Mouse (Mus musculus) liver, adult 2 months (tissue): ENCODE measurements around the gene Tmem217. TPM values are rescaled to one million over a fixed set of nuclear protein-coding genes. Genes with fewer than 3 reads are reported as not detected.
A peak's percentile ranks its signal among the peaks of the same experiment; 100 is the strongest.

ENCODE experiments used
- DNase-seq: peaks from one replicate; pipeline ENCODE4 v3.0.0-alpha.2; 2011; ENCODE audit warnings: low read depth, low spot score; ENCODE audit errors: extremely low read depth
- H3K27ac ChIP-seq: fragments of 200-500 bp; replicated peaks from 2 replicates; pipeline ENCODE4 v1.5.1; 2012; ENCODE audit warnings: low read depth, mild to moderate bottlenecking, control low read depth, inconsistent platforms, low read length; ENCODE audit not compliant: insufficient read depth
- H3K27me3 ChIP-seq: fragments of 200-500 bp; 2 replicates; pipeline ENCODE4 v1.6.1; 2012; ENCODE audit warnings: mild to moderate bottlenecking, moderate library complexity, low read length, inconsistent platforms; ENCODE audit not compliant: control insufficient read depth, insufficient read depth
- H3K36me3 ChIP-seq: fragments of 200-500 bp; 2 replicates; pipeline ENCODE4 v1.6.1; 2012; ENCODE audit warnings: low read length, inconsistent platforms; ENCODE audit not compliant: control insufficient read depth, insufficient read depth
- H3K4me1 ChIP-seq: fragments of 200-500 bp; 2 replicates; pipeline ENCODE4 v1.6.1; 2011; ENCODE audit warnings: low read length; ENCODE audit not compliant: control insufficient read depth, insufficient read depth
- H3K4me3 ChIP-seq: fragments of 200-500 bp; 2 replicates; pipeline ENCODE4 v1.5.1; 2011; ENCODE audit warnings: low read depth, mild to moderate bottlenecking, control low read depth, low read length, moderate library complexity; ENCODE audit not compliant: insufficient read depth
- H3K79me2 ChIP-seq: fragments of 200-500 bp; 2 replicates; pipeline ENCODE4 v1.6.1; 2012; ENCODE audit warnings: inconsistent platforms, mild to moderate bottlenecking, low read length, moderate library complexity; ENCODE audit not compliant: control insufficient read depth, insufficient read depth
- H3K9ac ChIP-seq: fragments of 200-500 bp; 2 replicates; pipeline ENCODE4 v1.6.1; 2012; ENCODE audit warnings: low read depth, mild to moderate bottlenecking, control low read depth, inconsistent platforms, low read length
- CTCF ChIP-seq: fragments of 200-500 bp; IDR thresholded peaks from 2 replicates; pipeline ENCODE4 v1.5.1; 2011; ENCODE audit warnings: low read depth, low read length, control low read depth
- POLR2A ChIP-seq: fragments of 200-500 bp; IDR thresholded peaks from 2 replicates; pipeline ENCODE4 v1.6.1; 2011; ENCODE audit warnings: low read length, control low read depth; ENCODE audit not compliant: insufficient read depth; ENCODE audit errors: extremely low read depth
- WGBS: fragments of 180-500 bp; shearing (Covaris S2); methylation state at CpG from one replicate; pipeline ENCODE4 v1.1.7; 2018; 5-methylcytosine and 5-hydroxymethylcytosine counted together
- polyA plus RNA-seq: library from polyadenylated mRNA; depleted of rRNA; stranded (reverse); fragments of >200 nt; gene quantifications from 2 replicates; pipeline ENCODE4 v1.2.3, GENCODE M21; 2012
- total RNA-seq: library from RNA; depleted of rRNA; stranded (reverse); fragments of >200 nt; gene quantifications from 2 replicates; pipeline ENCODE4 v1.2.3, GENCODE M21; 2014

Gene Tmem217
- total and polyA plus RNA-seq, 2 experiments: not detected

GRCm38 (mm10) chr17:29494732-29495076 is 57.5 kb downstream of the Tmem217 start:
- Histone ChIP-seq H3K9ac (no peak overlapping the region), H3K27ac (no peak overlapping the region), H3K4me3 (no peak overlapping the region)

GRCm38 (mm10) chr17:29494062-29494731 is 58.0 kb downstream of the Tmem217 start:
- H3K79me2 ChIP-seq: peaks cover 13% of the 10 kb centered on the region
- no peak overlapping the region for H3K4me3 ChIP-seq
- no peak for DNase-seq
- 73% methylated on average over 10 of the region's 10 CpGs for WGBS
- no peak overlapping the region for H3K9ac ChIP-seq
- H3K27me3 ChIP-seq: no peaks in the 10 kb centered on the region
- H3K27ac ChIP-seq: peak overlapping the region; percentile 19; the same call in 1 of the 2 replicates
- TF ChIP-seq CTCF (no peak), POLR2A (no peak)
- peaks cover 3% of the 10 kb centered on the region; the same call in 1 of the 2 replicates for H3K4me1 ChIP-seq
- H3K36me3 ChIP-seq: peaks cover 18% of the 10 kb centered on the region

More at GRCm38 (mm10) chr17:29494732-29495076, 57.5 kb downstream of the Tmem217 start:
- Histone ChIP-seq H3K79me2 (peaks cover 13% of the 10 kb centered on the region), H3K36me3 (peaks cover 18% of the 10 kb centered on the region), H3K4me1 (peaks cover 7% of the 10 kb centered on the region; the same call in 1 of the 2 replicates), H3K27me3 (no peaks in the 10 kb centered on the region)
- WGBS: 74% methylated on average over 7 of the region's 8 CpGs
- DNase-seq: no peak
- TF ChIP-seq CTCF (no peak), POLR2A (no peak)

GRCm38 (mm10) chr17:29493461-29493980 is 58.7 kb downstream of the Tmem217 start:
- peaks cover 13% of the 10 kb centered on the region for H3K79me2 ChIP-seq
- H3K27ac ChIP-seq: peak overlapping the region; percentile 19
- H3K9ac ChIP-seq: peak overlapping the region; percentile 59; the same call in 1 of the 2 replicates
- TF ChIP-seq CTCF: no peak
- no peak for TF ChIP-seq POLR2A
- 0 out of 2 replicates have a peak overlapping the region, but pooled peaks have one; percentile 14 for H3K4me3 ChIP-seq
- 59% methylated on average over 11 of the region's 11 CpGs for WGBS
- peaks cover 3% of the 10 kb centered on the region; the same call in 1 of the 2 replicates for H3K4me1 ChIP-seq
- H3K36me3 ChIP-seq: peaks cover 18% of the 10 kb centered on the region
- DNase-seq: no peak
- H3K27me3 ChIP-seq: no peaks in the 10 kb centered on the region

- Histone ChIP-seq H3K27ac (peak overlapping the region; percentile 98), H3K36me3 (peaks cover 18% of the 10 kb centered on the region), H3K79me2 (peaks cover 13% of the 10 kb centered on the region), H3K4me3 (peak overlapping the region; percentile 99), H3K27me3 (no peaks in the 10 kb centered on the region), H3K9ac (peak overlapping the region; percentile 100), H3K4me1 (peaks cover 7% of the 10 kb centered on the region)
- 1% methylated on average over 22 of the region's 22 CpGs for WGBS
- peak; percentile 86 for DNase-seq
- TF ChIP-seq CTCF (peak; percentile 77), POLR2A (no peak)
Measured at GRCm38 (mm10) chr17:29492269-29493191, 59.7 kb downstream of the Tmem217 start.

- Histone ChIP-seq H3K4me1 (peaks cover 12% of the 10 kb centered on the region), H3K36me3 (peaks cover 18% of the 10 kb centered on the region), H3K27ac (peak overlapping the region; percentile 98), H3K9ac (peak overlapping the region; percentile 100), H3K4me3 (peak overlapping the region; percentile 99), H3K79me2 (peaks cover 13% of the 10 kb centered on the region), H3K27me3 (no peaks in the 10 kb centered on the region)
- WGBS: under 1% methylated on average over 48 of the region's 48 CpGs
- TF ChIP-seq CTCF (no peak), POLR2A (no peak)
- DNase-seq: peak; percentile 76
Measured at GRCm38 (mm10) chr17:29491591-29492268, 60.5 kb downstream of the Tmem217 start.
